Mouse (Mus musculus): ENCODE measurements around the gene Rhof. TPM values are rescaled to one million over a fixed set of nuclear protein-coding genes. Genes with fewer than 3 reads are reported as not detected.

Rhof gene
- polyA plus RNA-seq, 1 experiment from 2014 or later: 1.5 TPM

DNA sequence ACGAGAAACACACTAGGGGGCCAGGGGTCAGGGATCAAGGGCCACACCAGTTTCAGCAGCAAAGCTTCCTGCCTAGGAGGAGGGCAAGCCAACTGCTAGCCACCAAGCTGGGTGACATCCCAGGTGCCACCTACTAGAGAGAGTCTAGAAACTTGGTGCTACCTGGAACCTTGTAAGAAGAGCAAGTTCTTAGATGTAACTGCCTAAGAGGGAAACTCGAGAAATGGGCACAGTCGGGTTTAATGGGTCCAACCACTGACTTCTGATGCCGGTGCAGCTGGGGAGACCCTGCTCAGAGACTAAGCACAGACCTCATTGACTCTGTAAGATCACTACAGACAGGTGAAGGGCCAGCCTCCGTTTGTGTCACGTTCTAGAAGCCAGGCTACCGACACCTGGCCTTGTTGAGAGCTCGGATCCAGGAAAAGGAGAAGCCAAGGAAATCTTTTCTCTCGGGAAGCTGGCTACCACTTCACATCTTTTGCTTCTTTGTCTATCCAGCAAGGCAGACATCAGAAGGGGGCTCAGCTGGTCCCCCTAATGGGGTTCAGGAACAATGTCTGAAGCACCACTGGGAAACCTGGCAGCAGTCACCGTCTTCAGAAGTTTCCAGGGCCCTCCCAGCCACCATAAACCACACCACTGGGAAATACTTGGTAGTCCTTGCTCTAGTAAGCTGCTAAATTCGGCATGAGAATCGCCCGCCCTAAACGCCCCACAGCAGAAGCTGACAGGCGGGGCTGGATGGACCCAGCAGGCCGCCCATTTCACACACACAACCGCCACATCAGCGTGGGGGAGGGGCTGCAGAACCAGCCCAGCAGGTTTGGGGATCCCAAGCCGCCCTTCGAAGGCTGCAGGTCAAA lies 4.8 kb upstream of the Rhof start:
- H3K27ac ChIP-seq: peak overlapping the region; percentile 100
- DNase-seq (ENCODE audit: low spot score): peak; percentile 93
- H3K27me3 ChIP-seq (ENCODE audit: insufficient read depth, poor library complexity, severe bottlenecking): no peaks in the 10 kb centered on the region
- 2% methylated on average over 20 of the region's 20 CpGs for WGBS
- peaks cover 70% of the 10 kb centered on the region for H3K4me1 ChIP-seq
- peaks cover 7% of the 10 kb centered on the region; the same call in 1 of the 2 replicates for H3K36me3 ChIP-seq
- no peaks in the 10 kb centered on the region for H3K9me3 ChIP-seq
- H3K4me3 ChIP-seq: peak overlapping the region; percentile 92

DNA sequence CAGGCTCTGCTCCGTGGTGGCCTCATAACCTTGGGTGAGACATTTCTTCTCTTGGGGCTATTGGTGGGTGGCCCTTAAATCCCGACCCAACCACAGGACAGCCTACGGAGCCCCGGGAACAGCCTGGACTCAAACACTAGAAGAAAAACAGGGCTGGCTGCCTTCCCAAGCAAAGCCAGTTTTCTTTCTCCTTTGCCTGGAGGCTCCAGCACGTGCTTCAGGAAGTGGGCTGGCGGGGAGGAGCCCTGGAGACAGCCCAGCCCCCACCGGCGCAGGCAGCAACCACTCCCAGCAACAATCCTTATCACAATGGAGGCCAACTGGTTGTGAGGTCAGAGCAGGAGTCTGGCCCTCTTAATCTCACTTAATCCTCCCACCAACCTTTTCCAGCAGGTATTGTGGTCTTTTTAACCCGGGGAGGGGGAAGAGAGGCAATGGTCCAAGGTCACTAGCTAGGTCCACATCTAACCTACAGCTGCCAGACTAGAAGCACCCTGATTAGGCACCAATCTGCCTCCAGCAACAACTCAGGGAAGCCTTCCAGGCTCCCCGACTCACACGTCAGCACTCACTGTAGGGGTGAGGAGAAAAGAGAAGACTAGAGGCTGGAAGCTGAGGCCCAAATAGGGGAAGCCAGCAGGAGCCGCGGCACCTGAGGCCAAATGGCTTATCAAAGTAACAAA lies 4.0 kb upstream of the Rhof start:
- H3K9me3 ChIP-seq: no peaks in the 10 kb centered on the region
- DNase-seq (ENCODE audit: low spot score): peak; percentile 97
- 0% methylated on average over 13 of the region's 13 CpGs for WGBS
- peaks cover 7% of the 10 kb centered on the region; the same call in 1 of the 2 replicates for H3K36me3 ChIP-seq
- peak overlapping the region; percentile 92 for H3K4me3 ChIP-seq
- H3K27me3 ChIP-seq (ENCODE audit: insufficient read depth, poor library complexity, severe bottlenecking): peaks cover 3% of the 10 kb centered on the region; the same call in 1 of the 2 replicates
- peak overlapping the region; percentile 100 for H3K27ac ChIP-seq
- peaks cover 78% of the 10 kb centered on the region for H3K4me1 ChIP-seq

DNA sequence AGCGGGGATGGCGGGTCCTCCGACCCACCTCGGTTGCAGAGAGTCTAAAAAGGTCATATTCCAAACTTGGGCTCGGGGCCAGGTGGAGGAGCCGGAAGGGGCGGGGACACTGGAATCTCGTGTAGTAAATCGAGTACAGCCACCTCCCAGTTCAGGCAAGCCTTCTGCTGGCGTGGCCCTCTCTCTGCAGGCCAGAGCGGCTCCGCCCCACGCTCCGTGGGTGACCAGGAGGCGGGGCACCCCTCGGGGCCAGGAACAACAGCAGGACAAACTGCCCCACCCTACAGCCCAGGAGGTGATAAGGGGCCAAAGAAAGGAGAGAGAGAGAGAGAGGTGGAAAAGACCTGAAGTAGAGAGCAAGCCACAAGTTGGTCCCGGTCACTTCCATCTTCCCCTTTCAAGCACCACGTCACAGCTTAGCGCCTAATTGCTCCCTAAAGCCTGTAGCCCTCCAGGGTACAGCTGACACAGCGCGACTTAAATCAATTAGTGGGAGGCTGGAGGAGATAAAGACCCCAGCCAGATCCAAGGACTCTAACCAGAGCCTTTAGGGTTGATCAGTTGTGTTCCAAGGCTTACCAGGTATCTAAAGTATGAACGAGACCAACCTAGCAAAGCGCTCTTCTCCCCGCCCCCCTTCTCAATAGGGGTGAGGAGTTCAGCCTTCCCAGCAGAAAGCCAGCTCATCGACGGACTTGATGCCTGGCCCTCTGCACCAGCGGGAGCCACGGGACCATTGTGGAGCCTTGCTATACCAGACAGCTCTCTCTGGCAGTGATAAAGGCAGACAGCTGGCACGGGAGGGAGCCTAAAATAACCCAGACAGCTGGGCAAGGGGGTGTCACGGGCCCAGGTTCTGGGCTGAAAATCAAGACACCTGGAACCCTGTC lies 3.2 kb upstream of the Rhof start:
- Histone ChIP-seq H3K36me3 (peaks cover 7% of the 10 kb centered on the region; the same call in 1 of the 2 replicates), H3K4me3 (peak overlapping the region; percentile 92), H3K27ac (peak overlapping the region; percentile 100), H3K4me1 (peaks cover 78% of the 10 kb centered on the region), H3K9me3 (no peaks in the 10 kb centered on the region), H3K27me3 (ENCODE audit: insufficient read depth, poor library complexity, severe bottlenecking) (peaks cover 4% of the 10 kb centered on the region; the same call in 1 of the 2 replicates)
- DNase-seq (ENCODE audit: low spot score): peak; percentile 95
- 1% methylated on average over 30 of the region's 30 CpGs for WGBS

DNA sequence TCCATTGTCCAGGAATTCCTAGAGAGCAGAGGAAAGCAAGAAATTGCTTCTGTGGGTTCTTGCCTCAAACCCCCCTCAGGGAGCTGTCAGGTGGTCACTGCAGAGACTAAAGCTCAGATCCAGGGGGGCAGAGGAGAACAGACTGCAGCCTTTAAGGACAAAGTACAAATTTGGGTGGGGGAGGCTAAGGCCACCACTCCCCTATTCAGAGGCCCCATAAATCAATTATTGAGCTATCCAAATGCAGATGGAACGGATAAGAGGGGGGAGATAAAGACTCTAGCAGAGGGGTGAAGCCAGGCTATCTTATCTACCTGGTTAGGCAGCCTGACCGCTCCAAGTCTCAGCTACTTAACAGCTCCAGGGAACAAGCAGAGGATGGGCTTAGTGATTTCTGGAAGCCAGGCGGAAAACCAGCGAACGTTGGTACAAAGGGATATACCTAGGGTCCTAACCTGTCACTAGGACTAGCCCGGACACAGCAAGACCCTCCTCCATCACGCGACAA lies 2.4 kb upstream of the Rhof start:
- Histone ChIP-seq H3K4me1 (peaks cover 78% of the 10 kb centered on the region), H3K27me3 (ENCODE audit: insufficient read depth, poor library complexity, severe bottlenecking) (peaks cover 4% of the 10 kb centered on the region; the same call in 1 of the 2 replicates), H3K36me3 (peaks cover 7% of the 10 kb centered on the region; the same call in 1 of the 2 replicates), H3K27ac (peak overlapping the region; percentile 100), H3K4me3 (peak overlapping the region; percentile 92), H3K9me3 (no peaks in the 10 kb centered on the region)
- DNase-seq (ENCODE audit: low spot score): no peak
- WGBS: 10% methylated on average over 8 of the region's 8 CpGs

DNA sequence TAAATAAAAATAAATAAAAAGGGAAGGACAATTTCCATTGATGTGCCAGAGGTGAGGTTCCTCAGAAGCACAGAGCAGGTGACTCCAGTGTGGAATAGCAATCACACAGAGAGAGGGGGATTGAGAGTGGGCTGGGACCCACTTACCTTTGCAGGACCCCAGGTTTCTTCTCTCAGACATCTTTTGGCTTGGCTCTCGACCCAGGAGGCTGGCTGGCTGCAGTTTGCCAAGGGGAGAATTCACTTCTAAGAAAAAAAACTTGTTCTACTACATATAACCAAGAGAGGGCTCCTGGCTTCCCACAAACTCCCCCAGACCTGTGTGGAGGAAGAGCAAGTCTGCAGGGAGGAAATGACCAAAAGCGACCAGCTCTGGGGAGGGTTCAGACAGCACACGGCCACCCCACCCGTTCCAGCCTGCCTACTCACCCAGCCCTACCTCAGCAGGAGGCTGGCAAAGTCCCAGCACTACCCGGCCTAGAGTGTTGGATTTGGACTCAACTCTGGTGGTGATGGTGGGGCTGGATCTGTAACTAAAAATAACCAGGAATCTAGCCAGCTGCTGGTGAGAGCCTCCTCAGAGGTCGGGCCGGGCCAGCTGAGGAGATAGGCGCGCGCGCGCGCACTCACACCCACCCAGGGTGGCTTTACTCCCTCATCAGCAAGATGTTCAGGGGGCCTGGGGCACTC lies 1.8 kb upstream of the Rhof start:
- peaks cover 77% of the 10 kb centered on the region for H3K4me1 ChIP-seq
- WGBS: 8% methylated on average over 13 of the region's 13 CpGs
- peak overlapping the region; percentile 100 for H3K27ac ChIP-seq
- peak overlapping the region; percentile 92 for H3K4me3 ChIP-seq
- H3K9me3 ChIP-seq: no peaks in the 10 kb centered on the region
- H3K27me3 ChIP-seq (ENCODE audit: insufficient read depth, poor library complexity, severe bottlenecking): peaks cover 4% of the 10 kb centered on the region; the same call in 1 of the 2 replicates
- H3K36me3 ChIP-seq: peaks cover 10% of the 10 kb centered on the region; the same call in 1 of the 2 replicates
- DNase-seq (ENCODE audit: low spot score): peak; percentile 87

DNA sequence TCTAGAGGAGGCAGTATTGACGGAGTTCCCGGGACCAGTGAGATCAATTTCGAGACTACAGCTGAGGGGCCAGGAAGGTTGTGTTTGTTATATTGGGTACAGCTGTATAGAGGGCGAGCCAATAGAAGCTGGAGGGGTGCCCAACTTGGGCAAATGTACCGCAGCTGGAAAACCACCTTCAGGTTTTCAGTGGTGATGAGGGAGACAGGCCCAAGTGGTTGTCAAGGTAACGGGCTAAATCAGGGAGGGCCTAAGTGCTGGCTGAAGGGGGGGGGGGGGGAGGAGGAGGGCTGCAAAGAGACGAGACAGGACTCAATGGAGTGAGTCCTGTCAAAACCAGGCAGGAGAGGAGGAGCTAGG lies 1.3 kb upstream of the Rhof start:
- peaks cover 10% of the 10 kb centered on the region; the same call in 1 of the 2 replicates for H3K36me3 ChIP-seq
- DNase-seq (ENCODE audit: low spot score): no peak
- peak overlapping the region; percentile 100 for H3K27ac ChIP-seq
- H3K4me1 ChIP-seq: peaks cover 76% of the 10 kb centered on the region
- 37% methylated on average over 7 of the region's 7 CpGs for WGBS
- H3K27me3 ChIP-seq (ENCODE audit: insufficient read depth, poor library complexity, severe bottlenecking): peaks cover 4% of the 10 kb centered on the region; the same call in 1 of the 2 replicates
- no peaks in the 10 kb centered on the region for H3K9me3 ChIP-seq
- peak overlapping the region; percentile 92 for H3K4me3 ChIP-seq

DNA sequence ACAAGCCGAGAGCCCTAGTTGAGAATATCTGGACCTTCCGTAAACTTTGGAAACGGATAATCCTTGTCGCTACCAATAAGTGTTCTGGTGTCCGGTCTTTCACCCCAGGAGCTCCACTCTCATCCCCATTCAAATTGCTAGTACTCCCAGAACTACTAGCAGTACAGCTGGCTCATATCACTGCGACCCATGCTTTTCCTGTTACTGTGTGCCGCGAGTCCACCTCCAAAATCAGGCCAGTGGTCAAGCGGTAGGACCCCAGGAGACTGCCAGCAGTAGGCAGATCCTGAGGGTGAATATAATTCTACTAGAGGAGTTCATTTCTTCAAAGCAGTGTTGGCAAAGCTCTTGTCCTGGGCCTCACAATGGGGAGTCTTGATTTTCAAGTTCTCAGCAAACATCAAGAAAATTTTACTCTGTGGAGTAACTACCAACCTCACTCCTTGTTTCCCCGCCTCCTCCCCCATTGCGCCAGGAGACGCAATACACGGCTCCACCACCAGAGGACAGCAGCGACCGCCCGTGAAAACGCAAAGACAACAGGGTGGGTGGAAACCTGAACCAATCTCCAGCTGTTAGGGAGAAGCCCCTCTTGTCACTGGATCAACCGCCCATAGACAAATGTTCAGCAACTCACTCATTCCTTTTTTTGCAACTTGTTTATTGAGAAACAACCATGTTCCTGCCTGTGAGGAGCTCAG lies 741 bp upstream of the Rhof start:
- H3K27ac ChIP-seq: peak overlapping the region; percentile 100; the same call in 1 of the 2 replicates
- WGBS: 18% methylated on average over 18 of the region's 18 CpGs

DNA sequence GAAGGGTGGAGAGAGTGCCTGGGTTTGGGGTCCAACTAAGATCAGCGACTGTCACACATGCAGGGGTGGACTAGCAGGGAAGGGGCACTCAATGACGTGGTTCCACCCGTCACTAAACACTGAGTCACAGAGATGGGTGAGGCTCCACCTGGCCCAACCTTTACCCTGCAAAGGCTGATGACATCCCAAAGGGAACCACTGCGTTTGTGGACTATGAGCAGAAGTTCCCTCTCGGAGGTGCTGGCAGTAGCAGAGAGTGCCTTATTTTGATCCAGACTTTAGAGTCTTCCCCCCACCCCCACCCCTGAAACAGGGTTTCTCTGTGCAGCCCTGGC lies 1.7 kb downstream of the Rhof start:
- Histone ChIP-seq H3K27me3 (ENCODE audit: insufficient read depth, poor library complexity, severe bottlenecking) (peaks cover 4% of the 10 kb centered on the region; the same call in 1 of the 2 replicates), H3K27ac (no peak overlapping the region), H3K4me1 (peaks cover 56% of the 10 kb centered on the region), H3K4me3 (no peak overlapping the region), H3K9me3 (no peaks in the 10 kb centered on the region), H3K36me3 (peaks cover 7% of the 10 kb centered on the region; the same call in 1 of the 2 replicates)
- DNase-seq (ENCODE audit: low spot score): no peak
- 86% methylated on average over 5 of the region's 5 CpGs for WGBS

More for the DNA sequence above, 741 bp upstream of the Rhof start:
- Histone ChIP-seq H3K4me3 (peak overlapping the region; percentile 92; the same call in 1 of the 2 replicates), H3K9me3 (no peaks in the 10 kb centered on the region), H3K4me1 (peaks cover 76% of the 10 kb centered on the region), H3K36me3 (peaks cover 10% of the 10 kb centered on the region; the same call in 1 of the 2 replicates), H3K27me3 (ENCODE audit: insufficient read depth, poor library complexity, severe bottlenecking) (peaks cover 4% of the 10 kb centered on the region; the same call in 1 of the 2 replicates)
- DNase-seq (ENCODE audit: low spot score): peak; percentile 90

DNA sequence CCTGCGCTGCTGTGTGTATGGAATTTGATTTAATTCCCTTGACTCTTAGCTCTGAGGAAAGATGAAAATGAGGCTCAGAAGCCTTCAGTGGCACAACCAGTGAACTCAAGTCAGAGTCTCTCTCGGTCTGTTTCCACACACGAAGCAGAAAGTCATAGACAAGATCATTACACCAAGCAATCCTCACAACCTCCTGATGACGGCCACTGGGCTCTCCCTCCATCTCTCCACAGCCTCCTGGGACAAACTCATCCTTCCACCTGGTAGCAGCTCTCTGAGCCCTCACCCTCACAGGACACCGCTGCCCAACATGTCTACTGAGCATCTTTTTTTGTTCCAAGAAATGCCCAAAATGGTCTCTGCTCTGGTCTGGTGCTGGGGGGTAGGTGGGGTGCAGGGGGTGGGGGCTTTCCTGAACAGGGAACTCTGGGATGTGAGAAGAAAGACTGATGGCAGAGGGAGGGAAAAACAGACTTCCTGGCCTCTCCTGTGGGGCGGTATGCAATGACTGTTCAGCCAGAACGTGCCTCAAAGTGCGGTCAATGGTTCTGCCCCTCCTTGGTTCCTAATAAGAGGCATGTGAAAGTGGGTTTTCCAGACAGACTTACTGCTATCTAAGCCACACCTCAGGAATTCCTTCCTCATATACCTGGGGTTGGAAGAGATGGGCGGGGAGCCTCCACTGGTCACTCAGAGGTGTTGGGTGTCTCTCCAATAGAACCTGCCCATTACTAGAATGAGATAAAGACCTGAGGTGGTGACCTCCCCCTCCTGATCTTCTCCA lies 2.3 kb downstream of the Rhof start:
- Histone ChIP-seq H3K4me1 (peaks cover 56% of the 10 kb centered on the region), H3K4me3 (no peak overlapping the region), H3K27ac (no peak overlapping the region), H3K27me3 (ENCODE audit: insufficient read depth, poor library complexity, severe bottlenecking) (peaks cover 4% of the 10 kb centered on the region; the same call in 1 of the 2 replicates), H3K36me3 (peaks cover 7% of the 10 kb centered on the region; the same call in 1 of the 2 replicates), H3K9me3 (no peaks in the 10 kb centered on the region)
- no peak for DNase-seq (ENCODE audit: low spot score)
- WGBS: 89% methylated on average over 9 of the region's 9 CpGs

DNA sequence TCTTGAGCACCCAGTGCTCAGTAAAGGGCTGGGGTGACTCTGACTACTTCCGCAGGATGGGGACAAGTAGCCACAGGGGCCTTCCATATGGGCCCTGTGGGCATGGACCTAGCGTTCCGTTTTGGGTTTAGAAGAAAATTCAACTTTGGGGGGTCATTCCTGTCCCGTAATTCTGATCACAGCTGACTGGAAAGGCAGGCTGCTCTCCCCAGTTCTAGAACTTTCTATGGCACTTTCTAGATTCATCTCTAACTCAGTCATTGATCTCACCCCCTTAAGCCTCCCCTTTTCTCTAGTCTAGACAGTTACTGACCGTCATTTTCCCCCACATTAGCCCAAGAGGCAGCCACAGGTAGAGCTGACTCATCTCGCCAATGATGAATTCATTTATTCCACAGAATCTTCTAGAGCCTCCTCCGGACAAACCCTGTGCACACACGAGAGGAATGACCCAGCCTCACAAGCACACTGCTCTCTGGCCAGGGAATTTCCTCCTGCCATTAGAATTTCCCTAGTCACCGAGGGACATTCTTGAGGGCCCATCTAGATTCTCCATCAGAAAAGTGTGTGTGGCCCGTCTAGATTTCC lies 3.2 kb downstream of the Rhof start:
- WGBS: 73% methylated on average over 10 of the region's 10 CpGs
- H3K27me3 ChIP-seq (ENCODE audit: insufficient read depth, poor library complexity, severe bottlenecking): peaks cover 4% of the 10 kb centered on the region; the same call in 1 of the 2 replicates
- no peak overlapping the region; the same call in 1 of the 2 replicates for H3K27ac ChIP-seq
- H3K9me3 ChIP-seq: no peaks in the 10 kb centered on the region
- peaks cover 46% of the 10 kb centered on the region for H3K4me1 ChIP-seq
- no peak for DNase-seq (ENCODE audit: low spot score)
- H3K4me3 ChIP-seq: no peak overlapping the region
- H3K36me3 ChIP-seq: peaks cover 5% of the 10 kb centered on the region; the same call in 1 of the 2 replicates
